In the genomic region with DNA sequence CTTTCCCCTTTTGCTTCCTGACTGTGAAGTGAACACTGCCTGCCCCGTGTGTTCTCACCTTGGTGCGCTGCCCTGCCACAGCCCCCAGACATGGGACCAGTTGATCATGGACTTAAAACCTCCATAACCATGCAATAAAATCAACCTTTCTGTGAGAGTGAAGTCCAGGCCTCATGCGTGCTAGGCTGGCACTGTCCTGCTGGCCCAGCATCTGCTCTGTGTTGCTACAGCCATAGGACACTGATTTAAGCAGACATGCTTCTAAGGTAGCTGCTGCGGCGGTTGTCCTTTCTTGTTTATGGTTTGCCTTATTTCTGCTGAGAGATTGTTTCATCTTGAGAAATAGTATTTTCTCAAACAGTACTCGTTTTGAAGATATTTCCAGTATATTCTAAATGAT, we compare ENCODE assay signal across 14 mouse cellular contexts. TPM values are rescaled to one million over a fixed set of nuclear protein-coding genes. Genes with fewer than 3 reads are reported as not detected.
DNase-seq lines count a peak whose midpoint lies in the region.
"Had no signal": no experiment of that assay in that cellular context is flagged by ENCODE, and none has a peak within 500 bp of the region (broad histone marks: within the 10 kb centered on the region; RNA-seq: fewer than 3 reads in every experiment).

No protein-coding gene starts in this region.

- intact Hi-C loops in heart, postnatal 10 days (cut with DNase I) = no loop called here

- peak; percentile 32 for DNase-seq in cerebellum, adult 11-12 months
- DNase-seq in cerebellum, postnatal 4 days (ENCODE audit: low spot score in 2 of 2) = no peak
- peak; percentile 66 for DNase-seq in brain, adult 2 months (ENCODE audit: low read depth, low spot score)
- DNase-seq in cerebellum, adult 9-10 months = peak; percentile 27
- peak; percentile 45 to 64 for DNase-seq in cerebellum, postnatal 25 days
- no peak for DNase-seq in heart, postnatal 10 days
- DNase-seq in urinary bladder, postnatal 36 days (ENCODE audit: low spot score in 2 of 2) = no peak
- DNase-seq in left cerebral cortex, adult 18-20 months (ENCODE audit: low spot score in 2 of 2) = no peak
- DNase-seq: adrenal gland, postnatal 10 days; forebrain, postnatal 0 days; gastrocnemius, adult 2 months; gastrocnemius, postnatal 25 days; heart, postnatal 4 days; kidney, adult 2 months had no signal

RNA-seq across cellular contexts. Expression of a gene that starts 54.6 kb away (rescaled TPM):
- 1 to 10 TPM; 4.7 to 6.6 TPM for total RNA-seq in heart, postnatal 10 days (2021)
- total RNA-seq in left cerebral cortex, adult 18-20 months (2021) = 1 to 10 TPM; 4.7 to 5.3 TPM

Comparison
In these comparisons a context has a peak if more than half of its experiments do, and no peak if none do; other contexts are left out.
1. DNase-seq: peak in cerebellum, adult 11-12 months (single experiment), brain, adult 2 months (single experiment), cerebellum, adult 9-10 months (single experiment) and cerebellum, postnatal 25 days (2 of 2); none in cerebellum, postnatal 4 days (0 of 2), heart, postnatal 10 days (0 of 2), urinary bladder, postnatal 36 days (0 of 2) and left cerebral cortex, adult 18-20 months (0 of 2).